Mouse (Mus musculus): ENCODE data around the gene Tex48.

The Tex48 gene

GRCm38 (mm10) chr4:63595259-63595658, 27.0 kb downstream of the Tex48 start:
- no peak for DNase-seq (ENCODE audit: extremely low read depth, low read depth, low spot score)

- DNase-seq (ENCODE audit: extremely low read depth, low read depth, low spot score), result no peak
Measured at GRCm38 (mm10) chr4:63594459-63595110, 27.6 kb downstream of the Tex48 start.

DNA sequence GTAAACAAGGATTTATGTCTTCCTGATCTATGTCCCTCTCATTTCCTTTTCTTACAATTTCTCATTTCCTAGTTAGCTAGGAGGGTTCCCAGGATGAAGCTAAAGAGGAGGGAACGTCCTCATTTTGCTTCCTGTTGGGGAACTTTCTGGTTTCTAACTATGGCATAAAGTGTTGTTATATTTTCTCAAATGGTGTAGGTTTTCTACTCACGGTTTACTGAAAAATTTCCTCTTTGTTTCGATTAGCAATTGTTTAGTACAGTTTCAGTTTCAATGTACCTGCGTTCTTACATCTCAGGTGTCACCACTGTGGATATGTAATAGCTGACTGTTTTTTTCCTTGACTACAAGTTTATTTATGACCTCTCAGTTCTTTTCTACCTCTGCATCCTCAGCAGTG, 31.7 kb downstream of the Tex48 start:
- DNase-seq (ENCODE audit: extremely low read depth, low read depth, low spot score), result no peak

DNA sequence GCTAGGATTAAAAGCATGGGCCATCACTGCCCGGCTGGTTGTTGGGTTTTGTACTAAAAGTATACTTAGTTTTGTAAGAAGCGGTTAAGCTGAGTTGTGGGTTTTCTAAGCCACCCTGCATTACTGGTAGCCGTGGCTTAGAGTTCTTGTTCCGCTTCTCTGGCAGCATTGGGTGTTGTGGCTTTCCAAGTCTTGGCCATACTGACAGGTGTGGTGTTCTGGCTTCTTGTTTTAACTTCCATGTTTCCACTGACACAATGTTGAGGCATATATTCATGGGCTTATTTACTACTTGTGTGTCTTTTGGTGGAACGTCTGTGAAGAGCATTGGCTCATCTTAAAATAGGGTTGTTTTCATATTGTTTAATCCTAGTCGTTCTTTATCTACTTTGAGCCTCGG, 32.2 kb downstream of the Tex48 start:
- DNase-seq (ENCODE audit: extremely low read depth, low read depth, low spot score), result no peak

- DNase-seq (ENCODE audit: extremely low read depth, low read depth, low spot score), result no peak
Measured at GRCm38 (mm10) chr4:63586240-63586639, 36.0 kb downstream of the Tex48 start.

GRCm38 (mm10) chr4:63585216-63585615, 37.0 kb downstream of the Tex48 start:
- no peak for DNase-seq (ENCODE audit: extremely low read depth, low read depth, low spot score)

- no peak for DNase-seq (ENCODE audit: extremely low read depth, low read depth, low spot score)
Measured at GRCm38 (mm10) chr4:63582580-63582979, 39.6 kb downstream of the Tex48 start.

DNA sequence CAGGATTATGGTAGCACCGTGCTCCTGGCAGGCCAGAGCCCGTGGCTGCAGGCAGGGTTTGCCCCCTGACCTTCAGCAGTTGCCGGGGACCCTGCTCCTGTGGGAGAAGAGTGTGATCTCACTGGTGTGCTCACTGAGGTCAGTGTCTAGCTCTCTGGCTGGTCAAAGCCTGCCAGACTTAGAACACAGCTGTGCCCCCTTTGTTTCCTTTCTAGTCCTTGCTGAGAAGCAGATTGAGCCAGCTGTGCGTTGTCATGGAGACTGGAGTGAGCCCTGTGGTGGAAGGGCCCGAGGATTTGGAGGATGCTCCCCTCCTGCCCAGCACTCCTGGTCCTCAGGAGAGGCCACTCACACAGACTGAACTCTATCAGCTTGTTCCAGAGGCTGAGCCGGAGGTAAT, 42.1 kb downstream of the Tex48 start:
- DNase-seq (ENCODE audit: extremely low read depth, low read depth, low spot score), result no peak

GRCm38 (mm10) chr4:63579649-63580048, 42.6 kb downstream of the Tex48 start:
- no peak for DNase-seq (ENCODE audit: extremely low read depth, low read depth, low spot score)

DNA sequence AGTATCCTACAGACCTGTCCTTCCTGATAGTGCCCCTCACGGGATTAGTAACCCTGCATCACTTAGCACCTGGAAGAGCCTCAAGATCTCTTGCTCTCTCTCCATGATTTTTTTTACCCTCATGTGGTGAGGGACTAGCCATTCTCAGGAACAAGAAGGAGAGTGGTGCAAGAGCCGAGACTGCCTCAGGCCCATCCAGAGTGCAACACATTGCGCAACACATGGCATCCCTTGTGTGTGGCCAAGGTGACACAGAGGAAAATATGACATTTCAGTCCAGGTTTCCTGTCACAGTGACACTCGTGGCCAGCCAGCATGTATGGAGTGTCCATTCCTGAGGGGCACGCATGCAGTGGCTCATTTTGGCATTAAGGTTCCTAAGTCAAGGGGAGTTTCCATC, 49.6 kb downstream of the Tex48 start:
- DNase-seq (ENCODE audit: extremely low read depth, low read depth, low spot score), result no peak

DNA sequence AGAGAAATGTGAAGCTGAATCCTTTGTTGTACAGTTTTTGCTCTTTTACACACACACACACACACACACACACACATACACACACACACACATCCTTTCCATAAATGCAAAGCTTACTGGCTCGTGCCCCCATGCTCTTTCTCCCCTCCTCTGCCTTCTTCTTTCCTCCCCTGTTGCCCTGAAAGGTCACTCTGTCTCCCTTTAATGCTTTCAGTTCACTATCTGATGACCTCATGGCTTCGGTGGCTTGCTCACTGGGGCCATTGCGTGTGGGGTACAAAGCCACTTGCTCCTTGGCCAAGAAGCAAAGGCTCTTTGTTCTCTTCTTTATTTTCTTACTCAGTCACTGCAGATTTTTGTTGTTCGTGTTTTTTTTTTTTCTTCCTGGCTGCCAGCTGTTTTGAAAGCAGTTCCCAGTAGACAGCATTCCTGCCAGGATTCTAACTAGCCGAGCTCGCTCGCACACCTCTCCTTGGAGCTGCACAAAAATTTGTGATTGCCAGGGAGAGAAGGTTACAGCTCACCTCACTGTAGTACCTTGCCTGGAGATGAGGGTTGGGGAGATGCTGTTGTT, 51.9 kb downstream of the Tex48 start:
- DNase-seq (ENCODE audit: extremely low read depth, low read depth, low spot score), result no peak

- no peak for DNase-seq (ENCODE audit: extremely low read depth, low read depth, low spot score)
Measured at GRCm38 (mm10) chr4:63569322-63569721, 52.9 kb downstream of the Tex48 start.

DNA sequence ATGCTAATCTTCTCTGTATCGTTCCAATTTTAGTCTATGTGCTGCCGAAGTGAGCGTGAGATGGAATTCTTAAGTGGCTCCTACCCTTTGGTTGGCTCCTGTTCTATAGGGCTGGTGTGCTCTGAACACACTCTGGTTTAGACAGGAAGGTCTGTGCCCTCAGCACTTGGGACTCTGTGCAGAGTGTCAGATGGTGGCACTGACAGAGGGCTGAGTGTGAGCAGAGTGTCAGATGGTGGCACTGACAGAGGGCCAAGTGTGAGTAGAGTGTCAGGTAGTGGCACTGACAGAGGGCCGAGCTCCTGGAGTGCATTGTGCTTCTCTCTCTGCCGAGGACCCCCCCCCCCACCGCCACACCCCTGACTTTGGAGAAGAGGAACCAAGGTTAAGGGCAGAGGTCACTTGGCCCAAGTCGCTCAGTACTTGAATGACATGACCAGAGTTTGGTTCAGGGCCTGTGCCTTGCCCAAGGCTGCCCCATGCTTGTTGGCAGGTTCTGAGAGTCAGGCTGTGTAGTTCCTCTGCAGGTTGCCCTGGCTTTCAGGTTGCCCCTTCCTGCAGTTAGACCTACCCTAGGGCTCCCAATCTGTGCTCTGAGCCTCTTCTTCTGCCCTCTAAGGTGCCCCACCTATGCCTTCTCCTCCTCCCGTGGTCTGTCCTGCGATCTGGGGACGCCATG, 54.4 kb downstream of the Tex48 start:
- no peak for DNase-seq (ENCODE audit: extremely low read depth, low read depth, low spot score)

DNA sequence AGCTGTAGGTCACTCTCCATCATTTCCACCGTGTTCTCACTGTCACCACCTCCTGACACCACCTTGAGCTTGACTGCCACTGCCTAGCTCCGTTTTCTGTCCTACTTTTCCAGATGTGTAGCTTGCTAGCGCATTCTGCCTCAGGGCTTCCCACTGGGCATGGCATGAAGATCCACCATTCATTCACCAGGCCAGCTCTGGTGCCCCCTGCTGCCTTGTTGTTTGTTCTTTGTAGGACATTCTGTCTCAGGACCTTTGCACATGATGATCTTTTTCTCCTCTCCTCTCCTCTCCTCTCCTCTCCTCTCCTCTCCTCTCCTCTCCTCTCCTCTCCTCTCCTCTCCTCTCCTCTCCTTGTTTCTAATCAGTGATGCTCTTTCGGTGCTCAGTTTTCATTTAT, 59.5 kb downstream of the Tex48 start:
- no peak for DNase-seq (ENCODE audit: extremely low read depth, low read depth, low spot score)

GRCm38 (mm10) chr4:63561861-63562675, 60.2 kb downstream of the Tex48 start:
- DNase-seq (ENCODE audit: extremely low read depth, low read depth, low spot score), result no peak

GRCm38 (mm10) chr4:63560079-63560478, 62.1 kb downstream of the Tex48 start:
- no peak for DNase-seq (ENCODE audit: extremely low read depth, low read depth, low spot score)

DNA sequence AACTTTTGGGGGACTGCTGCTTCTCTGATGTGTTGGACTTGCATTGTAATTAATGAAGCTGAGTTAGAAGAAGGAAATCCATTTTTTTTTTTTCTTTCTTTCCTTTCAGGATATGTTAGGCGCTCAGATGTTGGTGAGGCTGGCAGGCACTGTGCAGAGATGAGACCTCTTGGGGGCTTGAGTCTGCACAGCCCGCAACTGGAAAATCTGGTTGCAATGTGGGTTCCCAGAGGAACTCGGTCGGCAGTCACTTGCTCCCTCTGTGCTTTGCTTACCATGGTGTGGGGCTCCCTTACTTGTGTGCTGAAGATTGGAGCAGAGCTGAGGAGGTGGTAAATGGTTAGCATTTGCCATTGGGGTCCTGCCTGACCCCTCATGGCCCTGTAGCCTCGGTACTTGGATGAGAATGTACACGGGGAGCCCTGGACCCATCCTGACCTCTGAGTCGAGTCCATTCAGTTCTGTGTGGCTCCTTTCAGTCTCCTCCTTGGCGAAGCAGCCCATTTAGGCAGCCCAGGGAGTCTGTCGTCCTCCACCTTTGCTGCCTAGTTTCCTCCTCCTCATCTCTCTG, 63.0 kb downstream of the Tex48 start:
- no peak for DNase-seq (ENCODE audit: extremely low read depth, low read depth, low spot score)

DNA sequence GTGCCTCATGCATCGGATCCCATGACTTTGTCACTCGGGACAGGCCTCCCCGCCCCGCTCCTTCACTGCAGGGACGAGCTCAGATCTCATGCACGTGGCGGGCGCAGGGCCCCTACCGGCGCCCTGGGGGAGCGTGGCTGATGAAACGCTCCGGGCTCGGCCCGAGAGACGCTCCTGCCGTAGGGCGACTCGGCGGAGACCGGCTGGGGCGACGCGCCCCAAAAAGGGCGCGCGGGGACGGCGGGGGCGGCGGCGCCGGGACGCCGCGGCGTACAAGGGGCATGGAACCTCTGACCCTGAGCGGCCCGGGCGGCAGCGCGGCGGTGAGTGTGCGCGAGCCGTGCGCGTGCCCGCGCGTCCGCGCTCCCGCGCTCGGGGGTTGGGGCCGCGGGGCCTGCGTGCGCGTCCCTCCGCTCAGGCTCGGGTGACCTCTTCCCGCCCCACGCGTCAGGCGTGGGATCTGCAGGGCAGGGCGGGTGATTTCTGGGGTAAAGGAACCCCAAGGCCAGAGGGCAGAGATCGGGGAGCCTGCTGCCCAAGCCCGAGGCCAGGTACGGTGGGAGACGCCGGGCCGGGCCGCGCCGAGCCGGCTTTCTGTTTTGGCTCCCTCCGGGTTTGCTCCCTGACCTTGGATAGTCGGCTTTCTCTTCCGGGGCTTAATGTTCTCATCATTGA, 63.7 kb downstream of the Tex48 start, which contains the start of gene Tmem268:
Tmem268 (plus strand) TSS at position 375 of the 675 bp plus-strand sequence.
- DNase-seq (ENCODE audit: extremely low read depth, low read depth, low spot score), result no peak

DNA sequence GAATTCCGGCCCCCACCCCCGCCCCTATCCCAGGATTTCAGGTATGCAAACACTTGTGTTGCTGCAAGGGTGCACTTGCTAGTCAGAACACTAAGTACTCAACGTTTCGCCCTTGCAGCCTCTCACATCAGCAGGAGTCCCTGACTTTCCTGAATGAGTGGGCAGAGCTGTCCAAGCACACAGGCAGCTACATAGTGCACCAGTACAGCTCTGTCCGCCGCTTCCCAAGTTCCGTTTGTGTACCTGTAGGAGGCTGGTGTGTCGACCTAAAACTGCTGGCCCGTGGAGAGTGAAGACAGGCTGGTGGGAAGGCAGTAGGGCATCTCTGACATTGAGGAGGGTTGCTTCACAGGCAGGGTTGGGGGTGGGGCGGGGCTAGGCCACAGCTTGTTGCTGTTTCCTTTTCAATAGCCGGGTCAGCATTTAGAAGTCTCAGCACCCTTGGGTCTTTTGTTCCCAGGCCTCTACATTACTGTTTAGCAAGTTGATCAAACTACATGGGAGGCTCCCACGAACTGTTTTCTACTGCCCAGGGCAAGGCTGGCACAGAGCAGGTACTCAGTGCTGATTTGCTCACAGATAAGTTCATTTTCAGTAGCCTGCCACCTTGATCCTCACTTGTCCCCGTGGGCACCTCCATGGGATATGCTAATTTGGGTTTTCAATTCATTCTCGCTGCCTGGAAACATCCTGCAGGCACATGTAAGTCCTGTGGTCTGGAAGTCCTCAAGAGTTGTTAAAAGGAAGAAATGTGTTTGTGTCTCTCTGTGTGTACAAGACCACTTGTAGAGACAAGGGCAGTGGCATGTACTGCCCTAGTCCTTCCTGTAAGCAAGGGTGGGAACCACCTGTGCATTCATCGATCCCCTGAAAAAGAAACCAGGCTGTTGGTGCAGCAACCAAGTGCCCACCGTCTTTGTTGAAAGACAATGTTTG, 64.8 kb downstream of the Tex48 start:
- no peak for DNase-seq (ENCODE audit: extremely low read depth, low read depth, low spot score)

All from fat pad, adult 2 months (tissue).